Mouse (Mus musculus): Measurements from ENCODE around the gene Epha4.

The Epha4 gene

DNA sequence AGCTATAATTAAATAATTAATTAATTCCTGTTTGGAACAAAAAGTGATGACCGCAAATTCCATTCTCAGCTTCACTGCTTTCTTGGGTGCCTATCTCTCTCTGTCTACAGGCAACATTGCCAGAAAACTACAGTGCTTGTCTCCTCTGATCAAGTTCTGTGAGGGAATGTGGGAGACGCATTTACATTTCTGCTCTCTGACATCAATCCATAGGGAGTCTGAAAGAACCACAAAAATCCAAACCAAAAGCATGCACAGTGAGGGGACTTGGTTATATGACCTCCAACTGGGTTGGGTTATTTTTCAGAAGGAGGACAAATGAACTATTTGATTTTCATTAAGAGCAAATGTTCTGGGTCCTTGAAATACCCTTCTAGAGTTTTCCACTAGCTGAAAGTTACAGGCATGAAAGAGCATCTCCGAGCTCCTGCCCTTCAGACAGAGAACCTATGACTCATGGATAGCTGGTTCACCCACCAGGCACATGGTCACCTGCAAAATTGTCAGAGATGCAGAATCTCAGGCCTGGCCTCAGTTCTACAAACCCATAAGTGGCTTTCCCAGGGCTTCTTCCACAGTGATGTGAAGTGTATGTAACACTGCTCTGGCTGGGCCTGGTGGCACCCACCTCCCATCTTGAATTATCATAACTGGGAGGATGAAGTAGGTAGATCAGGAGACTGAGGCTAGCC lies 75.4 kb downstream of the Epha4 start:
- DNase-seq: no peak

DNA sequence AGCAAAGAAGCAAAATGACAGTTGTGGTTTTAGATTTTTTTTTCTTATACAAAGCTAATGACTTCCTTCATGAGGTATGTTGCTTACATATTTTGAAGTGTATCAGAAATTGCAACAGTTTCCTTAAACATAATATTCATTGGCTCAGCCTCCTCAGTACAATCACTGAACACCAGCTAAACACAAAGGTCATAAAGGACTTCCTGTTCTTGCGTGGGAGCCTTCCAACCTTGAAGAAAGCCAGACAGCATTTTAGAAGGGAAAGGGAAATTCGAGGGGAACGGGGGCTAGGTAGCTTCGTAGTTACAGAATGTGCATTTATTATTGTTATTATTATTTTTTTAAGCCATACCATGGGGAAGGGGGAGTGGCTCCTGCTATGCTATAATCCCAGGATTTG lies 76.2 kb downstream of the Epha4 start:
- no peak for DNase-seq

DNA sequence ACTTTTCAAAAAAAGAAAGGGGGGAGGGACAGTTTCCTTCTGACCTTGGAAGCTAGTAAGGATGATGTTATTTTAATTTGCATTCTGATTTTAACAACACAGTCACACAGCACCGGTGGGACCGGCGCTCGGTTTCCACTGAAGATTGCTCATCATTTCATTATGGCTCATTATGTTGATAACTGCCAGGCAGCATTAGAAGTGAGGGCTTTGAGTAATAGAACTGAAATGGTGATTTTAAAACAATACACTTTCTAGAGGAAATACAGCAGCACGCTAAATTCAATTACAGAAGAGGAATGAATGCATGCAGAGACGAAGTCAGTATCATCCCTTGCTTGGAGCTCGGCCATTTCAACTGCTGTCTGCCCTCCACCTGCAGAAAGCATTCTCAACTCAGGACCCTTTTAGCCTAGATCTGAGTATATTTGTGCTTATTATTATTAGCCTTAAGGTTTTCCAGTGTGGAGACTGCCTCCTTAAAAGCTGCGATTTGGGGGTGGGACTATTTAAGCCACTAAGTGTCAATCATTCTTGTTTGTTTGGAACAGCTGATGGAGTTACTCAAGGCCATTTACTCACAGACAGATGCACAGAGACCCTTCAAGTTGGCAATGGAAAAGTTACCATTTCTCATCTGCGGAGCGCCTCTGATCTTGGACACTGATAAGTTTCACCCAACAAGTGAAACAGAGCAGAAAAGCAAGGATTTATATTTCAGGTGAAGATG lies 76.8 kb downstream of the Epha4 start:
- DNase-seq: no peak

DNA sequence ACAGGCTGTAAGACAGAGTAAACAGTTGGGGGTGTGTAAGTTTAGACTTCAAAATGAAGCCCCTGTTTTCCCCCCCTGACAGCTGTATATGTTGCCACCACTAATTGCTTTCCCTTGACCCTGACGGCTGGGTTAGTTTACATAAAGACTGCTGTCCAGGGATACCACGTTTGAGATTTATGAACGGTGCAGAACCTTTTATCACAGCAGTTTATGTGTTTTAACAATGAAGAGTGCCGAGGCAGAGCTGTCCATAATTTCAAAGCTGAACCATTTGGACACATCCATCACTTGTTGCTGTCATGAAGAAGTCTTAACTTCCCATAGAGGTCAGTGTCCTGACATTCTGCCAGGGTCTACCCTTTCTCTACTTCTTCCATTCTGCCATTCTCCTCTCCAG lies 79.8 kb downstream of the Epha4 start:
- peak; percentile 47 for DNase-seq

DNA sequence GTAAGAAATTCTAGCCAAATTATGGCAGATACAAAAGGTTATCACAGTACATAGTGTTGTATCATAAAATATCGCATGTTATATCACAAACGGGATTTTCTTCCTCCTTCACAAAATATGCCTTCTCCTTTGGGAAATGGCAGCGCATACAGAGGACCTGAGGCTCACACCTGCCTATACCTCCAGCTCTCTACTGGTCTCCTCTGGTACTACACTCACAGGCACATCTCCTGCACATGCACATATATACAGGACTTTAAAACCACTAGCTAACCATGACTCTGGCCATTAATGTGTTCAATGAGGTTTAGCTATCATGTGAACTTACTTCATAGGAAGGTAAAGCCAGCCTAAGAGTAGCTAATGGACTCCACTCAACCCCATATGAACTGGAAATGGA lies 81.7 kb downstream of the Epha4 start:
- DNase-seq: no peak

DNA sequence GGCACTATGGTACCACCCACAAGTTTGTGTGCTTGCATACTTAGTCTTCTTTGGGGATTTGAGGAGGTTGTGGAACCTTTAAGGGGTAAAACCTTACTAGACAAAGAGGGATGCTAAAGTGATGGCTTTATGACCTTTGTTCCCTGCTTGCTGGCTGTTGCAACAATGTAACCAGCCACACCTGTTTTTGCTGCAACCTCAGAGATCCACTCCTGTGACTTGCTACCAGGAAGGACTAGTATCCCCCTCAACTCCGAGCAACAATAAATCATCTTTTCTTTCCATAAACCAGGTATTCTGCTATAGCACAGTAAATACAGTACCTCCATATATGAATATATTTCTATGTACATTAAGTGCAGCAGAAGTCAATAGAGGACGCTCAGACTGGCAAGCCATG lies 82.4 kb downstream of the Epha4 start:
- no peak for DNase-seq

DNA sequence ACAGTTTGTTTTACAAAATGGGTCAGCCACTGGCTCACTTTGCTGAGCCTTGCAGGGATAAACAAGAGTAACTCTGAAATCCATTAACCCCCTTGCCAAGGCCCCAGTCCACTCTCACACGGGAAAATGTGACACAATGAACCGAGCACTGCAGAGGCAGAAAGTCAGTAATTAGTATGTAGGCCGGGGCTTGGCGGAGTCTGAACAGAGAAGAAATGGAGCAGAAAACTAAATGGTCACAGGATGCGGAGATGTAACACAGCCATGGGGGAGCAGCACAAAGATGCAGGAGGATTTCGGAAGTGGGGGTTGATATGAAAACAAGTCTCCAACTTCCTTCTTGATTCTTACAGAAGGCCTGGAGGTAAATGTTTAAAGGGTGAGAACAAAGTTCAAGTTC lies 85.7 kb downstream of the Epha4 start:
- DNase-seq: no peak

DNA sequence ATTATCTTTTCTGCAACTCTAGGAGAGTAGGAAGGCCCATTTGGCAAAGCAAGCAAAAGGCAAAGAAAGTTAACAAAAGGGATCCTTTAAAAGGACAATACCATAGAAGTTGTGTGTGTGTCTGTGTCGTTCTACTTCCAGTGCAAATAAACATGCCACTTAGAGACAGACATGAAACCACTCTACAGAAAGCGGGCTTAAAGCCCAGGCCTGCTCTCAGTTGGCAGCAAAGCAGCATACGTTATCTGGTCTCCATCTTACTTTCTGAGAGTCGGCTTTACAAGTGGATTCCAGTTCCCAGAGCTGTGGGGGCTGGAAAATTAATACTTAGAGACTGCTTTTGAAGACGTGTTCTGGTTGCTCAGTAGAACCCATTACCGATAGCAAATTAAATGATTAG lies 87.9 kb downstream of the Epha4 start:
- no peak for DNase-seq

DNA sequence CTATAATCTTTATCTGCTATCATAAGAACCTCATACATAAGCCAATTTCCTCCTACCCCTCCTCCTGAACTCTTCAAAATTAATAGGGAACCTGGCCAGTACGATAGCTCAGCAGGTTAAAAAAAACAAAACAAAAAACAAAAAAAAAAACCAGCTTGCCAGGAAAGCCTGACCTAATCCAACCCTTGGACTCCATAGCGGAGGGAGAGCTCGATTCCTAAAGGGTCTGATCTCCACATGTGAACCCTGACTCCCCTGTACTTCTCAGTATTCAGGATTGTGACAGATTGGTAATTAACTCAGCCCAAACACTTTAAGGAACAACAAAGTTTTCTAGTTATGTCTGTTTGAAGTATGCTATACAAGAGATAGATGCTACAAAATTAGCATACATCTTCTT lies 89.7 kb downstream of the Epha4 start:
- no peak for DNase-seq

DNA sequence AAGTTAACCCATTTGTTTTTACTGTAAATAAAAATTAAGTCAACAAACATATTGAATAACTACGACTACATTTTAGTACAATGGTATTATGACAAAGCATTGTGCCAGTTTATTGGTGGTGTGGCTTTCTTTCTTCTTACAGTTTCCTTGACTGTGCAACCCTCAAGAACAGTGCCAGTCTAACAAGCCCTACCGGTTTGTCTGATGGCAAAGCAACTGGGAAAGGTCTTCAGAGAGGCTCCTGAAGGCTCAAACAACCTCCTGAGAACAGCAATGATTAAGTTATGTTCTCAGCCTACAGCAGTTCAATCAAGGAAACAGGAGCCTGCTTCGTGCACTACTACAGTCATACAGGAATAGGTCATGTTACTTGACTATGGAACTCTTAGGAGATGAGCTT lies 93.8 kb downstream of the Epha4 start:
- DNase-seq: no peak

DNA sequence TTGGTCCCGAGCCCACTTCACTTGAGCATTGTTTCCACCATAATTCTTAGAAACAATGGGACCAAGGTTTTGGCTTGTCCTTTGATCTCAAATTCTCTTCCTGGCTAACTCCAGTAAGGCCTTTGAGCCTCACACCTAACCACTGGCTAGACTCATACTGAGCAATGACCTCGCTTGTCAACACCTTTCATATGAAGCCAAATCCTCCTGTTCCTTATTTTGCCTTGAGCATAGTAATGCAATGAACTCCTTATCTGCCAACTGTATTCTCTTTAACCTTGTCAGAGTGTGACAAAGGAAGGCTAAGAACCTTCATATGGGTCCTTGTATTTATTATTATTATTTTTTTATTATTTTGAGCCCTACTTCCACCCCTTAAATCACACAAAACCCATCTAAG lies 94.5 kb downstream of the Epha4 start:
- no peak for DNase-seq

DNA sequence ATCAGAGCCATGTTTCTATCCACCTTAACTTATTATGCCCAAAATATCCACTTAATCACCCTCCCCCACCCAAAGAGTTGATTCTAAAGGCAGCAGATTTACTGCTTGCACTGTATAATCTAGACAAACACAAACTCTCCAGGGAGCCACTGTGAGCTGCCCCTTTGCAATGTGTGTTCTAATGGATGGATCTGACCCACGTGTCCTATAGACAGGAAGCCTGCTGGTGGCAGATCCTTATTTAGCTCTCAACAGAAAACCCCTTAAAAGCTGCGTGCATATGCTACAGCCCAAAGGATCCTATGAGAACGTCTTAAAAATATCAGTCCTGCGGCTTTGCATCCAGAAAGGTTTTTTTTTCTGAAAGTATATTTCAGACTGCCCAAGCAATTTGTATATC lies 98.0 kb downstream of the Epha4 start:
- DNase-seq: peak; percentile 53

DNA sequence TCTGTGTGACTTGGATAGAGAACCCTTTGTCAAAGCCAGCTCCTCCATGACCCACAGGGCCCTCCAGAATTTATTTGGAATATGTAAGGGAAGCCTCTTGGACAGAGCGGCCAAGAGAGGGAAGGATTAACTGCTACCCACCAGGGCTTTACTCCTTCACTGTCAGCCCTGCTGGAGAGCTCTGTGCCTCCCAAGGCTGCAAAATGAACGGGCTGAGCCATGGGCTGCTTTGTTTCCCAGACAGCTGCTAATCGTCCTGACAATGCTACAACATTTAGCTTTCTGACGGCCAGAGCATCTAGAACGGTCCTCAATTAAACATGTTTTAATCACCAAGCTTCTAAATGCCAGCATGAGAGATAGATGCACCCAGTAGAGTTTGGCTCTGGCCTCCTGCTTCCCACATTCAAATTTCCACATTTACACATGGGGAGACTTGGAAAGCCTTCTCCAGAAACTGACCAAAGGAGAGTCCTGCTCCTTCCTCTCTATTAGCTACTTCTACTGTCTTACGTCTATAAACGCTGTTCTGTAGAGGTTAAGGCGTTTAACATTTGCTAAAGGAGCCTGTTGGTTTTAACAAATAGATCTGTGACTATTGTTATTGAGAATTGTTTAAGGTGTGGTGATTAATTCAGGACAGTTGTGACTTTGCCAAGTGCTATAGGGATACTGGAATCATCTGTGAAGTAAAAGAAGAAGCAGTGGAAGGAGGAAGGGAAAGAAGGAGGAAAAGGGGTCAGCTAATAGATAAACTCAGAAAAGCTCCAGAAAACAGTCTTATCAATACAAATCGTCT lies 101.8 kb downstream of the Epha4 start:
- no peak for DNase-seq

DNA sequence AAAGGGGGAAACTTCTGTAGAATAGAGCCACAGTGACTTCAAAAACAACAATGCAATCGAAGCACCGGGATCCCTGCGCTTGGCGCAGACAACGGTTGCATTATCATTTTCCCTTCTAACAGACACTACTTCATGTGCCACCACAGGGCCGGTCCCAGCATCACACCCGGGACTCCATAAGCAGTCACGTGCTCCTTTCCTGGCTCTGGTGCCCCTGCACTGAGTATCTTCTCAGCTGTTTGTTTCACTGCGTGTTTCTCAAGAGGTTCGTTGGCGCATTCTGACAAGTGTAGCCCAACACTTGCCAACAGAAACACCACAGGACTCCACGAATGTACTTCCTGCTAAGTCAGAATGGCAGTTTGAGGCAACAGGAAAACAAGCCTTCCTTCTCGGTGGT lies 102.6 kb downstream of the Epha4 start:
- DNase-seq: no peak

DNA sequence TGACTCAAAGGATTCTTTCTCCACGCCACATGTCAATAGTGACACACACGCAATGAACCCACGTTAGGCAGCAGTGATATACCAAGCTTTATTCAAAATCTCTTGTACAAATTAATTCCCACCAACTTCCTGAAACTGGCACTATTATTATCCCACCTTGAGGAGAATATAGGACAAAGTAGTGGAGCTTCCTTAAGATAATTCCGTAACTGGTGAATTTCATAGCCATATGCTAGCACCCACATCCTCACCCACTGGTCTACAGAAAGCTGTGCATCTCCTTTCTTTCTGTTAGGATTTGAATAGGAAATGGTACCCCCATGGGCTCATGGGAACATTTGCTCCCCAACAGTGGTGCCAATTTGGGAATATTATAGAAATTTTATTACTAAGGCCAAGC lies 103.7 kb downstream of the Epha4 start:
- no peak for DNase-seq

DNA sequence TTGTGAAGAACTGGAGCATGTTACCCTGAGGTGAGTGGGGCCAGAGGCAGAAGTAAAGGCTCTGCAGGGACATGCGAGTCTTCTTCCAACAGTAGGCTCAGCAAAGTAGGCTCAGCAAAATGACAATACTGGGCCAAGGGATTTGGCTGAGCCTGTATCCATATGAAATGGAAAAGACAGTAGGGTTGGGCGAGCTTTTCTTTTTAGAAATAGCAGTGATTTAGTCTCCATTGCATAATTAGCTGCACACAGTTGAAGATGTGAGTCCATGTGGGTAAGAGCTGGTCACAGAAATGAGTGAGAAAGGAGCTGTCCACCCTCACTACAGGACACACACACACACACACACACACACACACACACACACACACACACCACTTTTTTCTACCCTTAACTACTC lies 104.2 kb downstream of the Epha4 start:
- no peak for DNase-seq

DNA sequence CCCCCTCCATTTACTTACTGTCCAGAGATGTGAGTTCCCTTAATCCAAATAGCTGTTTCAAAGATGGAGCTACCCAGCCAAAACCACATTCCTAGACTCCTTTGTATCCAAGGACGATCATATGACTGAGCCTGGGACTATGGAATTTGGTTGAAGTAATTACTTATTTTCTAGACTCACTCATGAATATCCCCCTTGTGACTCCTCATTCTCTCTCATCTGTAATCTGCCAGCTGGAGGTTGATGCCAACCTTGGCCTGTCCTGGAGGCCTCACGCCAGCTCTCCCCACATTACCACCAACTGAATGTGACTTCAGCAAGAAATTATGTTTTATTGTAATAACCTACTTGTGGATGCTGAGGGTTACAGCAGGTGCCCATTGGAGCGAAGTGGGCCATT lies 104.7 kb downstream of the Epha4 start:
- DNase-seq: no peak

DNA sequence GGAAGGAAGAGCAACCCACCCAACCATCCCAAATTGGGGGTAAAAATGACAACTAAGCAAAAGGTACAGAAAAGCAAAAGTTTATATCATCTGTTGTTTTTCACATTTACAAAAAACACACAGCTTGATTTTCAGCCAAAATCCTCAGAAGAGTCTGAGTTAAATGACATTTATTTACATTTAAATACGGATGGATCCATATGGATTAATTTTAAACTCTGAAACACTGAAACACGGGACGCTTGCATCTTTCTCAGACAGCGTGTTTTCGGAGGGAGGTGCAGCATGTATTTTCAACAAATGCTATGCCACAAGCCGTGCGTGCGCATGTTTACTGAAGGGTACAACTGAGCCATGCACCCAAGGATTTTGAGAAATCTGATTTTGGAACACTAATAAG lies 105.4 kb downstream of the Epha4 start:
- DNase-seq: no peak

DNA sequence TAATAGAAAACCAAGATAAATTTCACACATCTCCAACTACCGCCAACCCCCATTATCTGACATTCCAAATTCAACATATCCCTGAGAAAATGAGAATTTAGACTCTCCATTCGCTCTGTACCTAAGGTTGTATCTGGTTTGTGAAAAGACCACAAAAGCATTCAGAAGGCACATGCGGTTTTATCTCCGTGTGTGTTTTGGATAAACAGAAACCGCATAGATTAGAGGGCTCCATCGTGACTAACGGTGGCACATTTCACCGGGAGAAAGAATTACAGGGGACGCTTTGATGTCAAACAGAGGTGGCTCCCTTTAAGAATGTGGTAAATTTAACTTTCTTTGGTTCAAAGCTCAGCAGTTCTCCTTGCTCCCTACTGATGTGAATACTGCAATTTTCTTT lies 107.5 kb downstream of the Epha4 start:
- DNase-seq: no peak

DNA sequence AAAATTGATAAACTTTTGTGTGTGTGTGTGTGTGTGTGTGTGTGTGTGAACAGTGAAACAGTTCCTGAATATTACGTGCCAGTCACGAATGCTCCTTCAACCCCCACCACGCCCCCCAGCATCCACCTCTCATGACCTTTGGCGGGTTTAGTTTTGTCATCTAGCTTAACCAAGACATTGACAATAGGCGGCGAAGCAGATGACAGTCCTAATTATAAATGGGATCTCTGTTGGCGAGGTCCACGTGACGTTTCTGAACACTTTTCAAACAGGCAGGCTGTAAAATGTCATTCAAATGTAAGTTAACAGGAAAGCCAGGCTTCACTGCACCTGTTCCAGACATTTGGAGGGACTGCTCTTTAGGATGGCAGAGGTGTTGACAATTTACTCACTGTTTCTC lies 108.3 kb downstream of the Epha4 start:
- no peak for DNase-seq

DNA sequence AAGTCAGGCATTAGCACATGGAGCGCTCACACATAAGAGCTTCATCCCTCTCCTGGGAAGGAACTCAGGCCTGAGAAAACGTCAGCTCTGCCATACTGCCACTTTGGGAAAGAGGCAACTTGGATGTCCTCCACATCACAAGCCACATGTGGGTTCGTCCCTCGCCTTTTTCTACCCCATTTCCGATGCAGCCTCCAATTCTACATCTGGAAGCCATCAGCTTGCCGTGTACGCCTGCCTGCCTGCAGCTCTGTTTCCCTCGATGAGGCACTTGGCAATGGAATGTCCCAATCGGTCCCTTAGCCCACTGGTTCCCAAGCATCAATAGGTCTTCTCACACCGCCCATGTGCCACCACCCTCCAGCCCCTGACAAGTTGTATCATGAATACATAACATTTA lies 110.4 kb downstream of the Epha4 start:
- peak; percentile 61 for DNase-seq

DNA sequence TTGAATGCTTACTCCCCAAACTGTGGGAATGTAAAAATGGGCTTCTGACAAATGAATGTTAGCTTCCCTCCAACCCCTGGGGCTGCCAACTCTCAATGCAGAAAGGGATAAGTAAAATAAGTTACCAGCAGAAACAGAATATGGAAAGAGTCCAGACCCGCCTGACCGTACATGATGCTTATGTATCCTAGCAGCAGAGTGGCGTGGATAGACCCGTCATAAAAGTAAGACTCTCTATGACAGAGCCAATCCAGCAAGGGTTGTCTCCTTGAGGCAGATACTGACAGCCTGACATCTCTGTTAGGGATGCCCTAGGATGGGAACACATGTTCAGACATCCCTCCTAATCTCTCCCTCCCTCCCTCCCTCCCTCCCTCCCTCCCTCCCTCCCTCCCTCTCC lies 111.9 kb downstream of the Epha4 start:
- no peak for DNase-seq

DNA sequence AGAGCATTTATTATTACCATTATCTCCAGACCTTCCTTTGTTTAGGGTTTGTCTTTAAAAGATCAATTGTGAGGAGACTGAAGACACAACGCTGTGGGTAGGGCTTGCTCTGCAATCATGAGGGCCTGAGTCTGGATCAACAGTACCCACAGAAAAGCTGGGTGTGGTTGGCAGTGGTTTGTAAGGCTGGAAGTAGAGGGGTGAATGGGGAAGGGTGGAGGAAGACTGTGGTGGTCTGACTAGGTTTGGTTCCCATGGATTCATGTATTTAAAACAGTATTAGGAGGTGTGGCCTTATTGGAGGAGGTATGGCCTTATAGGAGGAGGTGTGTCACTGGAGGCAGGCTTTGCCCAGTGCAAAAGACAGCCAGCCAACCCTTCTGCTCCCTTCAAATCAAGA lies 113.4 kb downstream of the Epha4 start:
- no peak for DNase-seq

DNA sequence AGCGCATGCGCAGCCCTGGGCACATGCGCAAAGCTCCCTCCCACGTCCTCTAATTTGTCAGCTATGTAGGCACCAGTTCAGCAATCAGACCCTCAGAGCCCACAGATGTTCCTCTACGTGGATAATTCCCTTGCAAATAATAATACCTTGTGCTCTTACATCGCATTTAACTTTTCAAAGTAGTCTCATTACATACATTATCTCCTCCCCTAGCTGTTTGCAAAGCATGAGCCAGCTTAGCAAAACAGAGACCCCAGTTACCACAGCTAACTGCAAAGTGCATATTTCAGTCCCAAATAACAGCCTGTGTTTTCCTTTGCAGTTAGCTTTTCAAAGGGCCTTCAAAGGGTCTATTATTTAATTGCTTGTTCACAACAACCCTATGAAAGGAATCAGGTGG lies 123.3 kb downstream of the Epha4 start:
- no peak for DNase-seq
